Mouse (Mus musculus): ENCODE data around the gene Srrm4.

The Srrm4 gene

GRCm38 (mm10) chr5:116406507-116406906 is 185.1 kb downstream of the Srrm4 start:
- no peak for DNase-seq (ENCODE audit: low spot score)

GRCm38 (mm10) chr5:116405934-116406333 is 185.7 kb downstream of the Srrm4 start:
- DNase-seq (ENCODE audit: low spot score): no peak

DNA sequence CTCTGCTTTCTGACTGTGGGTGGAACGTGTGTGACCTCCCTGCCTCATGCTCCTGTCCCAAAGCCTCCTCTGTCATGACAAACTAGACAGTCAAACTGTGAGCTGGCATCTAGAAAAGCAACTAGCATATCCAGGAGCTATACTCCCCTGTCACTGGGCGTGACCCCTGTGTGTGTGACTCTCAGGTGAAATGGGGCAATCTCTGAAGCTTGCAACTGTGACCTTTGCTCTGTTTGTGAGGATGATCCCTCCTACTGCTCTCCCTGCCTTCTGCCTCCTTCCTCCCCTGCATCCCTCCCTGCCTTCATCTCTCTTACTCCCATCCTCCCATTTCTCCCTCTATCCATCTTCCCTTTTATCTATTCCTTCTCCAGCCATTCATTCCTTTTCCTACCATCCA is 187.6 kb downstream of the Srrm4 start:
- no peak for DNase-seq (ENCODE audit: low spot score)

- DNase-seq (ENCODE audit: low spot score): no peak
Observed at GRCm38 (mm10) chr5:116400801-116401200, 190.8 kb downstream of the Srrm4 start.

GRCm38 (mm10) chr5:116400042-116400730 is 191.4 kb downstream of the Srrm4 start:
- DNase-seq (ENCODE audit: low spot score): no peak

GRCm38 (mm10) chr5:116396104-116396503 is 195.5 kb downstream of the Srrm4 start:
- no peak for DNase-seq (ENCODE audit: low spot score)

GRCm38 (mm10) chr5:116392603-116393002 is 199.0 kb downstream of the Srrm4 start:
- peak; percentile 78 for DNase-seq (ENCODE audit: low spot score)

GRCm38 (mm10) chr5:116389856-116390542 is 201.6 kb downstream of the Srrm4 start:
- peak; percentile 97 for DNase-seq (ENCODE audit: low spot score)

DNA sequence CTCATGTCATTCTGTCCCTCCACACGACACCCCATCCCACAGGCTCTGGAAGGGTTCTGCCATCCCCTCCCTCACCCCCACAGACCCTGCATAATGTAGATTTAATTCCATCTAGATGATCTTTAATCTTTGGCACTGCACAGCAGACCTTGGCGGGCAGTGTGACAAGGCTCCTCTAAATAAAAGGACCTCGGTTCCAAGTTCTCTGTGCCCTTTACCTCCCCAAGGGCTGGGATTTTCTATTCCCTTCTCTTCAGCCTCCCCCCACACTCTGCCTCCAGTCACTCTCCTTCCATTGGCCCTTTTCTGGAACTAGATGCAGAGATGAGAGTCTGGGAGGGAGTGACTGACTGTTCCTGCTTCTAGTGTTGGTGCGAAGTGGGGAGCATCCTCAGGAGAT is 202.3 kb downstream of the Srrm4 start:
- no peak for DNase-seq (ENCODE audit: low spot score)
